Mouse (Mus musculus): Measurements from ENCODE around the gene Gpr12.

GRCm38 (mm10) chr5:146597503-146597874, 12.4 kb upstream of the Gpr12 start:
- no peak for TF ChIP-seq CTCF (IDR thresholded peaks at IDR 0.05; ENCODE audit: borderline replicate concordance, control insufficient read depth, extremely low read depth, insufficient read depth, low read length, poor library complexity)
- no peak for TF ChIP-seq POLR2A (IDR thresholded peaks at IDR 0.05; ENCODE audit: control insufficient read depth, extremely low read depth, insufficient read depth, low read length, poor library complexity)
